In genomic region chr19:8786008-8786781, GRCm38 (mm10) we compare ENCODE assay signal across 8 mouse cellular contexts. TPM values are rescaled to one million over a fixed set of nuclear protein-coding genes. Genes with fewer than 3 reads are reported as not detected.
DNase-seq lines count a peak whose midpoint lies in the region; ATAC-seq lines count a peak whose summit lies in the region.

Taf6l (minus strand) TSS chr19:8786417.

- DNase-seq in adipocyte (ENCODE audit: low spot score), result peak; percentile 97
- DNase-seq in embryo, embryonic 10 days (ENCODE audit: low spot score), result peak; percentile 97
- peak; percentile 84 for DNase-seq in gastrocnemius, postnatal 10 days
- DNase-seq in induced T-regulatory cell, adult 2 months (ENCODE audit: low read depth), result peak; percentile 97
- DNase-seq in left cerebral cortex, adult 9 months (ENCODE audit: low spot score in 2 of 2), result peak; percentile 91 to 96
- DNase-seq in right cerebral cortex, postnatal 14 days, result peak; percentile 88
- peak; percentile 84 to 90 for DNase-seq in urinary bladder, postnatal 36 days (ENCODE audit: low spot score in 2 of 2)

- ATAC-seq in megakaryocyte progenitor cell, adult 5-6 weeks (replicated peaks; ENCODE audit: poor library complexity), result peak; percentile 99

RNA-seq across cellular contexts. Expression of gene Taf6l, which starts in this region (rescaled TPM):
- 10 to 100 TPM in 1 of 2 experiments, 1 to 10 TPM in 1; 8.5 to 12.0 TPM for total RNA-seq in gastrocnemius, postnatal 10 days (2021)
- 5.8 and 6.4 TPM in 2 replicates for total RNA-seq in megakaryocyte progenitor cell, adult 5-6 weeks (2015)
- total RNA-seq in megakaryocyte progenitor cell, adult 5-6 weeks (2017), result 9.7 and 12.8 TPM in 2 replicates

Comparison
In these comparisons a context has a peak if more than half of its experiments do, and no peak if none do; other contexts are left out.
1. Peak in every context shown above with its lines: DNase-seq and ATAC-seq.